Mouse (Mus musculus) E14TG2a.4 (cell line): ENCODE data around the gene Cpa5.

Experiments used
- CTCF ChIP-seq: conservative IDR thresholded peaks from 2 replicates; pipeline ENCODE4 v1.5.1; 2014; ENCODE audit warnings: low read length
- POU5F1 ChIP-seq: IDR thresholded peaks from 2 replicates; pipeline ENCODE4 v1.6.1; 2014; ENCODE audit warnings: low read length, borderline replicate concordance

GRCm38 (mm10) chr6:30666043-30666442 is 55.2 kb downstream of the Cpa5 start:
- TF ChIP-seq CTCF (no peak), POU5F1 (no peak)
